Comparison of ENCODE assay signal across 15 mouse cellular contexts in genomic region chr10:60918020-60918419, GRCm38 (mm10).
DNase-seq lines count a peak whose midpoint lies in the region; ATAC-seq lines count a peak whose summit lies in the region.
"Had no signal": no experiment of that assay in that cellular context is flagged by ENCODE, and none has a peak within 500 bp of the region (broad histone marks: within the 10 kb centered on the region; RNA-seq: fewer than 3 reads in every experiment).

No protein-coding gene starts in this region.

- H3K4me3 ChIP-seq in forebrain, embryonic 10.5 days, result peak overlapping the region; percentile 25; the same call in 1 of the 2 replicates
- no peak overlapping the region for H3K4me3 ChIP-seq in forebrain, embryonic 15.5 days
- H3K4me3 ChIP-seq in heart, embryonic 16.5 days (ENCODE audit: low read length), result no peak overlapping the region
- H3K4me3 ChIP-seq in embryonic facial prominence, embryonic 11.5 days (ENCODE audit: low read depth, low read length), result no peak overlapping the region
- H3K4me3 ChIP-seq in midbrain, embryonic 14.5 days (replicated peaks; ENCODE audit: low read depth, low read length), result no peak overlapping the region

- H3K9ac ChIP-seq in forebrain, embryonic 15.5 days (replicated peaks), result no peak overlapping the region
- H3K9ac ChIP-seq in heart, embryonic 16.5 days (ENCODE audit: low read length), result no peak overlapping the region
- no peak overlapping the region for H3K9ac ChIP-seq in embryonic facial prominence, embryonic 11.5 days (replicated peaks; ENCODE audit: low read length)
- H3K9ac ChIP-seq in midbrain, embryonic 14.5 days (replicated peaks; ENCODE audit: low read length), result no peak overlapping the region
- H3K9ac ChIP-seq: lung, embryonic 14.5 days had no signal

- 3% methylated on average over 8 of the region's 8 CpGs for whole genome bisulfite sequencing in forebrain, embryonic 10.5 days
- 5% methylated on average over 8 of the region's 8 CpGs for WGBS in forebrain, embryonic 15.5 days
- 12% methylated on average over 8 of the region's 8 CpGs for WGBS in heart, embryonic 16.5 days
- WGBS in embryonic facial prominence, embryonic 11.5 days, result 7% methylated on average over 8 of the region's 8 CpGs
- WGBS in midbrain, embryonic 14.5 days, result 0% methylated on average over 8 of the region's 8 CpGs

- peaks cover 17% of the 10 kb centered on the region for H3K27me3 ChIP-seq in forebrain, embryonic 10.5 days (ENCODE audit: poor library complexity, severe bottlenecking)
- H3K27me3 ChIP-seq in forebrain, embryonic 15.5 days, result no peaks in the 10 kb centered on the region
- no peaks in the 10 kb centered on the region for H3K27me3 ChIP-seq in heart, embryonic 16.5 days (ENCODE audit: control insufficient read depth, insufficient read depth, low read length)
- no peaks in the 10 kb centered on the region for H3K27me3 ChIP-seq in embryonic facial prominence, embryonic 11.5 days (ENCODE audit: control insufficient read depth, insufficient read depth, low read length)
- 0 out of 2 replicates have a peak, but pooled peaks cover 7% of the 10 kb centered on the region for H3K27me3 ChIP-seq in midbrain, embryonic 14.5 days (ENCODE audit: control insufficient read depth, insufficient read depth, low read length)

- H3K4me1 ChIP-seq in forebrain, embryonic 10.5 days, result peaks cover 72% of the 10 kb centered on the region
- peaks cover 23% of the 10 kb centered on the region for H3K4me1 ChIP-seq in forebrain, embryonic 15.5 days
- H3K4me1 ChIP-seq in heart, embryonic 16.5 days (ENCODE audit: control insufficient read depth, insufficient read depth, low read length), result peaks cover 23% of the 10 kb centered on the region
- no peaks in the 10 kb centered on the region for H3K4me1 ChIP-seq in embryonic facial prominence, embryonic 11.5 days (ENCODE audit: control insufficient read depth, insufficient read depth, low read length)
- H3K4me1 ChIP-seq in midbrain, embryonic 14.5 days (ENCODE audit: control insufficient read depth, insufficient read depth, low read length), result peaks cover 30% of the 10 kb centered on the region

- peak overlapping the region; percentile 84 for H3K27ac ChIP-seq in forebrain, embryonic 10.5 days
- H3K27ac ChIP-seq in forebrain, embryonic 15.5 days (replicated peaks), result no peak overlapping the region
- no peak overlapping the region for H3K27ac ChIP-seq in heart, embryonic 16.5 days (ENCODE audit: low read length)
- no peak overlapping the region for H3K27ac ChIP-seq in embryonic facial prominence, embryonic 11.5 days (replicated peaks; ENCODE audit: low read depth, low read length)
- peak overlapping the region; percentile 66 for H3K27ac ChIP-seq in midbrain, embryonic 14.5 days (replicated peaks; ENCODE audit: low read depth, low read length)

- no peak overlapping the region for H3K4me2 ChIP-seq in forebrain, embryonic 15.5 days (replicated peaks)
- peak overlapping the region; percentile 29; the same call in 1 of the 2 replicates for H3K4me2 ChIP-seq in heart, embryonic 16.5 days (ENCODE audit: low read depth, low read length)
- H3K4me2 ChIP-seq in embryonic facial prominence, embryonic 11.5 days (ENCODE audit: low read depth, low read length), result no peak overlapping the region
- H3K4me2 ChIP-seq in midbrain, embryonic 14.5 days (ENCODE audit: low read length), result peak overlapping the region; percentile 12; the same call in 1 of the 2 replicates
- H3K4me2 ChIP-seq: liver, embryonic 11.5 days; lung, embryonic 14.5 days had no signal

- peak; percentile 66 for DNase-seq in forebrain, embryonic 10.5 days (ENCODE audit: extremely low spot score, low spot score)
- no peak for DNase-seq in heart, adult 8-10 months (ENCODE audit: low spot score)
- DNase-seq in embryonic facial prominence, embryonic 11.5 days (ENCODE audit: low spot score), result no peak
- peak; percentile 57 for DNase-seq in midbrain, embryonic 14.5 days
- DNase-seq in frontal cortex, postnatal 25 days (ENCODE audit: low spot score in 2 of 2), result no peak
- DNase-seq in cerebellum, adult 9-10 months, result no peak
- DNase-seq: adrenal gland, postnatal 25 days; gastrocnemius, postnatal 36 days; kidney, adult 8-10 months; kidney, postnatal 36 days; lung, embryonic 14.5 days; right cerebral cortex, postnatal 25 days had no signal

- ATAC-seq in forebrain, embryonic 15.5 days (replicated peaks), result no peak
- peak; percentile 57 for ATAC-seq in heart, embryonic 16.5 days (replicated peaks; ENCODE audit: extremely low read depth, insufficient read depth, low FRiP score)
- peak; percentile 87 for ATAC-seq in embryonic facial prominence, embryonic 11.5 days (replicated peaks; ENCODE audit: insufficient number of reproducible peaks, low FRiP score, low TSS enrichment, low read depth)
- peak; percentile 48; the same call in 1 of the 2 replicates for ATAC-seq in midbrain, embryonic 14.5 days (ENCODE audit: low FRiP score, low TSS enrichment)

- H3K9me3 ChIP-seq in forebrain, embryonic 10.5 days, result no peaks in the 10 kb centered on the region
- no peaks in the 10 kb centered on the region for H3K9me3 ChIP-seq in forebrain, embryonic 15.5 days
- H3K9me3 ChIP-seq in heart, embryonic 16.5 days (replicated peaks; ENCODE audit: control insufficient read depth, low read length), result no peaks in the 10 kb centered on the region
- H3K9me3 ChIP-seq in embryonic facial prominence, embryonic 11.5 days (replicated peaks; ENCODE audit: control insufficient read depth, low read length), result no peaks in the 10 kb centered on the region
- no peaks in the 10 kb centered on the region for H3K9me3 ChIP-seq in midbrain, embryonic 14.5 days (ENCODE audit: control insufficient read depth, low read length)

- H3K36me3 ChIP-seq in forebrain, embryonic 10.5 days (replicated peaks), result no peaks in the 10 kb centered on the region
- no peaks in the 10 kb centered on the region for H3K36me3 ChIP-seq in forebrain, embryonic 15.5 days
- H3K36me3 ChIP-seq in heart, embryonic 16.5 days (ENCODE audit: control insufficient read depth, insufficient read depth), result no peaks in the 10 kb centered on the region
- no peaks in the 10 kb centered on the region for H3K36me3 ChIP-seq in embryonic facial prominence, embryonic 11.5 days (replicated peaks; ENCODE audit: control insufficient read depth, insufficient read depth, low read depth, low read length)
- no peaks in the 10 kb centered on the region for H3K36me3 ChIP-seq in midbrain, embryonic 14.5 days (ENCODE audit: control insufficient read depth, insufficient read depth, low read length)

Comparison
In these comparisons a context has a peak if more than half of its experiments do, and no peak if none do; other contexts are left out.
1. H3K27ac ChIP-seq: peak in forebrain, embryonic 10.5 days (single experiment) and midbrain, embryonic 14.5 days (single experiment); none in forebrain, embryonic 15.5 days (single experiment), heart, embryonic 16.5 days (single experiment) and embryonic facial prominence, embryonic 11.5 days (single experiment).
2. DNase-seq: peak in forebrain, embryonic 10.5 days (single experiment) and midbrain, embryonic 14.5 days (single experiment); none in heart, adult 8-10 months (single experiment), embryonic facial prominence, embryonic 11.5 days (single experiment), frontal cortex, postnatal 25 days (0 of 2) and cerebellum, adult 9-10 months (single experiment).
3. H3K4me2 ChIP-seq: peak in heart, embryonic 16.5 days (single experiment) and midbrain, embryonic 14.5 days (single experiment); none in forebrain, embryonic 15.5 days (single experiment) and embryonic facial prominence, embryonic 11.5 days (single experiment).